9 mouse cellular contexts compared by ENCODE assay signal in the genomic region with DNA sequence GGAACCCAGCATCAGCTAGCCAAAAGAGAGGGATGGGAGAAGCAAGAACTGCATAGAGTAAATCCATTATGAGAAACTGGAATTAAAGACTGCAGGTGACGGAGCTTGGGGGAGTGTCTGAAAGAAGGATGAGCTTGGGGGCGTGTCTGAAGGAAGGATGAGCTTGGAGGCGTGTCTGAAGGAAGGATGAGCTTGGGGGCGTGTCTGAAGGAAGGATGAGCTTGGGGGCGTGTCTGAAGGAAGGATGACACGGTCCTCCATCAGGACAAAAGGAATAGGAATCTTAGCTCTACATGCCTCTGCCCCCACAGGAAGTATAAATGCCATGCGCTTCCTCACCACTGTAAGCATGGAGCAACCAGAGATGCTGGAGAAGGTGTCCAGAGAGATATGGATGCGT. TPM values are rescaled to one million over a fixed set of nuclear protein-coding genes. Genes with fewer than 3 reads are reported as not detected.
DNase-seq lines count a peak whose midpoint lies in the region; ATAC-seq lines count a peak whose summit lies in the region.
"Had no signal": no experiment of that assay in that cellular context is flagged by ENCODE, and none has a peak within 500 bp of the region (broad histone marks: within the 10 kb centered on the region; RNA-seq: fewer than 3 reads in every experiment).

No protein-coding gene starts in this region.

- peaks cover 13% of the 10 kb centered on the region for H3K27me3 ChIP-seq in heart, embryonic 12.5 days (replicated peaks)
- H3K27me3 ChIP-seq in forebrain, embryonic 16.5 days (replicated peaks; ENCODE audit: control insufficient read depth, insufficient read depth, low read length): no peaks in the 10 kb centered on the region
- no peaks in the 10 kb centered on the region for H3K27me3 ChIP-seq in neural tube, embryonic 12.5 days (replicated peaks)

- WGBS in heart, embryonic 12.5 days: 10% methylated on average over 8 of the region's 8 CpGs
- 9% methylated on average over 8 of the region's 8 CpGs for WGBS in forebrain, embryonic 16.5 days
- 4% methylated on average over 8 of the region's 8 CpGs for WGBS in neural tube, embryonic 12.5 days

- H3K9ac ChIP-seq in heart, embryonic 12.5 days: no peak overlapping the region
- no peak overlapping the region for H3K9ac ChIP-seq in forebrain, embryonic 16.5 days (replicated peaks; ENCODE audit: low read depth, low read length)
- H3K9ac ChIP-seq in neural tube, embryonic 12.5 days: no peak overlapping the region

- no peaks in the 10 kb centered on the region for H3K36me3 ChIP-seq in heart, embryonic 12.5 days
- H3K36me3 ChIP-seq in forebrain, embryonic 16.5 days (ENCODE audit: control insufficient read depth, insufficient read depth): no peaks in the 10 kb centered on the region
- H3K36me3 ChIP-seq in neural tube, embryonic 12.5 days: no peaks in the 10 kb centered on the region

- no peak overlapping the region for H3K4me2 ChIP-seq in heart, embryonic 12.5 days
- H3K4me2 ChIP-seq in forebrain, embryonic 16.5 days (ENCODE audit: low read length): peak overlapping the region; percentile 12; the same call in 1 of the 2 replicates
- H3K4me2 ChIP-seq in neural tube, embryonic 12.5 days (replicated peaks): peak overlapping the region; percentile 22; the same call in 1 of the 2 replicates

- DNase-seq in heart, adult 11 months: peak; percentile 85
- DNase-seq in kidney, postnatal 14 days: peak; percentile 47
- no peak for DNase-seq in layer of hippocampus, adult 9-11 months
- no peak for DNase-seq in ovary, postnatal 14 days (ENCODE audit: low spot score)
- DNase-seq in yolk sac, embryonic 10.5 days (ENCODE audit: low spot score): no peak

- no peaks in the 10 kb centered on the region for H3K9me3 ChIP-seq in heart, embryonic 12.5 days (replicated peaks)
- H3K9me3 ChIP-seq in forebrain, embryonic 16.5 days (ENCODE audit: control insufficient read depth, low read length): no peaks in the 10 kb centered on the region
- no peaks in the 10 kb centered on the region for H3K9me3 ChIP-seq in neural tube, embryonic 12.5 days

- no peak for ATAC-seq in heart, embryonic 12.5 days (ENCODE audit: insufficient number of reproducible peaks, low FRiP score)
- ATAC-seq in forebrain, embryonic 16.5 days: no peak; the same call in 1 of the 2 replicates
- ATAC-seq in neural tube, embryonic 12.5 days (ENCODE audit: low FRiP score, low read depth): peak; percentile 30; the same call in 1 of the 2 replicates

- H3K4me3 ChIP-seq in heart, embryonic 12.5 days: no peak overlapping the region
- H3K4me3 ChIP-seq in forebrain, embryonic 16.5 days (replicated peaks; ENCODE audit: low read length): peak overlapping the region; percentile 19; the same call in 1 of the 2 replicates
- H3K4me3 ChIP-seq in neural tube, embryonic 12.5 days: 0 out of 2 replicates have a peak overlapping the region, but pooled peaks have one; percentile 9
- H3K4me3 ChIP-seq: erythroblast, embryonic 14.5 days had no signal

- peaks cover 10% of the 10 kb centered on the region for H3K4me1 ChIP-seq in heart, embryonic 12.5 days (replicated peaks)
- peaks cover 12% of the 10 kb centered on the region; the same call in 1 of the 2 replicates for H3K4me1 ChIP-seq in forebrain, embryonic 16.5 days (replicated peaks; ENCODE audit: control insufficient read depth, insufficient read depth, low read length)
- peaks cover 9% of the 10 kb centered on the region for H3K4me1 ChIP-seq in neural tube, embryonic 12.5 days

- no peak overlapping the region for H3K27ac ChIP-seq in heart, embryonic 12.5 days (ENCODE audit: poor library complexity, severe bottlenecking)
- H3K27ac ChIP-seq in forebrain, embryonic 16.5 days (ENCODE audit: low read length): no peak overlapping the region
- no peak overlapping the region for H3K27ac ChIP-seq in neural tube, embryonic 12.5 days

RNA-seq across cellular contexts. Expression of gene Gstk1, which starts 1.4 kb away (rescaled TPM):
- polyA plus RNA-seq in heart, embryonic 12.5 days (2016; fragmentation: Nextera tagmentation; extraction: Ambion mirVana): 9.9 and 10.9 TPM in 2 replicates
- 8.2 and 10.1 TPM in 2 replicates for polyA plus RNA-seq in forebrain, embryonic 16.5 days (2015; fragmentation: Nextera tagmentation; extraction: Ambion mirVana)
- polyA plus RNA-seq in neural tube, embryonic 12.5 days (2016; fragmentation: Nextera tagmentation; extraction: Ambion mirVana): 16.3 and 17.3 TPM in 2 replicates

RNA-seq across cellular contexts. Expression of gene Tmem139, which starts 14.6 kb away (rescaled TPM):
- 0.19 and 0.27 TPM in 2 replicates for polyA plus RNA-seq in heart, embryonic 12.5 days (2016; fragmentation: Nextera tagmentation; extraction: Ambion mirVana)
- 0.21 and 0.24 TPM in 2 replicates for polyA plus RNA-seq in forebrain, embryonic 16.5 days (2015; fragmentation: Nextera tagmentation; extraction: Ambion mirVana)
- 0.44 and 0.70 TPM in 2 replicates for polyA plus RNA-seq in neural tube, embryonic 12.5 days (2016; fragmentation: Nextera tagmentation; extraction: Ambion mirVana)
- polyA plus RNA-seq: erythroblast, embryonic 14.5 days had no signal

RNA-seq across cellular contexts. Expression of gene Casp2, which starts 17.6 kb away (rescaled TPM):
- 37.6 and 38.1 TPM in 2 replicates for polyA plus RNA-seq in heart, embryonic 12.5 days (2016; fragmentation: Nextera tagmentation; extraction: Ambion mirVana)
- 62.1 and 72.2 TPM in 2 replicates for polyA plus RNA-seq in forebrain, embryonic 16.5 days (2015; fragmentation: Nextera tagmentation; extraction: Ambion mirVana)
- polyA plus RNA-seq in neural tube, embryonic 12.5 days (2016; fragmentation: Nextera tagmentation; extraction: Ambion mirVana): 57.2 and 58.8 TPM in 2 replicates

RNA-seq across cellular contexts. Expression of gene Tas2r144, which starts 32.0 kb away (rescaled TPM):
- not detected in 2 replicates for polyA plus RNA-seq in heart, embryonic 12.5 days (2016; fragmentation: Nextera tagmentation; extraction: Ambion mirVana)
- not detected in 2 replicates for polyA plus RNA-seq in forebrain, embryonic 16.5 days (2015; fragmentation: Nextera tagmentation; extraction: Ambion mirVana)
- not detected in 2 replicates for polyA plus RNA-seq in neural tube, embryonic 12.5 days (2016; fragmentation: Nextera tagmentation; extraction: Ambion mirVana)
- polyA plus RNA-seq: erythroblast, embryonic 14.5 days had no signal

RNA-seq across cellular contexts. Expression of gene Clcn1, which starts 39.3 kb away (rescaled TPM):
- 0.73 and 1.0 TPM in 2 replicates for polyA plus RNA-seq in heart, embryonic 12.5 days (2016; fragmentation: Nextera tagmentation; extraction: Ambion mirVana)
- 1.6 and 2.0 TPM in 2 replicates for polyA plus RNA-seq in forebrain, embryonic 16.5 days (2015; fragmentation: Nextera tagmentation; extraction: Ambion mirVana)
- 1.5 and 1.9 TPM in 2 replicates for polyA plus RNA-seq in neural tube, embryonic 12.5 days (2016; fragmentation: Nextera tagmentation; extraction: Ambion mirVana)
- polyA plus RNA-seq: erythroblast, embryonic 14.5 days had no signal

Comparison
In these comparisons a context has a peak if more than half of its experiments do, and no peak if none do; other contexts are left out.
1. DNase-seq: peak in heart, adult 11 months (single experiment) and kidney, postnatal 14 days (single experiment); none in layer of hippocampus, adult 9-11 months (single experiment), ovary, postnatal 14 days (single experiment) and yolk sac, embryonic 10.5 days (single experiment).